Mouse (Mus musculus) erythroblast, embryonic 14.5 days (primary cell): Measurements from ENCODE around the gene Gpr55. TPM values are rescaled to one million over a fixed set of nuclear protein-coding genes. Genes with fewer than 3 reads are reported as not detected.

Source experiments
- H3K27me3 ChIP-seq: 2 replicates; pipeline ENCODE4 v1.6.1; 2012; ENCODE audit warnings: inconsistent platforms; ENCODE audit not compliant: control insufficient read depth
- H3K36me3 ChIP-seq: 2 replicates; pipeline ENCODE4 v1.6.1; 2012; ENCODE audit warnings: mild to moderate bottlenecking, inconsistent platforms; ENCODE audit not compliant: control insufficient read depth
- H3K4me1 ChIP-seq: 2 replicates; pipeline ENCODE4 v1.6.1; 2012; ENCODE audit warnings: inconsistent platforms; ENCODE audit not compliant: control insufficient read depth
- H3K4me3 ChIP-seq: replicated peaks from 2 replicates; pipeline ENCODE3; 2012; ENCODE audit warnings: moderate library complexity, mild to moderate bottlenecking, inconsistent platforms
- H3K9me3 ChIP-seq: 2 replicates; pipeline ENCODE4 v1.6.1; 2012; ENCODE audit warnings: low read length, inconsistent platforms, mixed read lengths; ENCODE audit not compliant: control insufficient read depth
- GATA1 ChIP-seq: IDR thresholded peaks from 2 replicates; pipeline ENCODE4 v1.6.1; 2012; ENCODE audit warnings: low read length, inconsistent platforms, mixed read lengths
- TAL1 ChIP-seq: IDR thresholded peaks from 3 replicates; pipeline ENCODE4 v1.6.1; 2012; ENCODE audit warnings: low read length, inconsistent platforms, mixed read lengths
- polyA plus RNA-seq: library from polyadenylated mRNA; stranded (reverse); fragments of >175 nt; gene quantifications from 2 replicates; pipeline ENCODE4 v1.2.3, GENCODE M21; 2012

Gpr55 gene
- polyA plus RNA-seq, 1 experiment = not detected

- no peaks in the 10 kb centered on the region for H3K36me3 ChIP-seq
- TF ChIP-seq TAL1 (no peak), GATA1 (no peak)
These were observed 27.5 kb upstream of the Gpr55 start for GRCm38 (mm10) chr1:85988351-85988750.

GRCm38 (mm10) chr1:85985784-85986183 is 25.0 kb upstream of the Gpr55 start:
- TF ChIP-seq TAL1 (no peak), GATA1 (no peak)
- H3K4me3 ChIP-seq = no peak overlapping the region
- no peaks in the 10 kb centered on the region for H3K4me1 ChIP-seq
- H3K9me3 ChIP-seq = no peaks in the 10 kb centered on the region
- no peaks in the 10 kb centered on the region for H3K36me3 ChIP-seq
- no peaks in the 10 kb centered on the region for H3K27me3 ChIP-seq

More at GRCm38 (mm10) chr1:85988351-85988750, 27.5 kb upstream of the Gpr55 start:
- Histone ChIP-seq H3K4me1 (no peaks in the 10 kb centered on the region), H3K27me3 (no peaks in the 10 kb centered on the region), H3K4me3 (no peak overlapping the region), H3K9me3 (no peaks in the 10 kb centered on the region)

GRCm38 (mm10) chr1:85981738-85982357 is 21.0 kb upstream of the Gpr55 start:
- Histone ChIP-seq H3K4me1 (no peaks in the 10 kb centered on the region), H3K36me3 (no peaks in the 10 kb centered on the region), H3K4me3 (no peak overlapping the region), H3K9me3 (no peaks in the 10 kb centered on the region), H3K27me3 (no peaks in the 10 kb centered on the region)
- TF ChIP-seq GATA1 (no peak), TAL1 (no peak)

- no peaks in the 10 kb centered on the region for H3K9me3 ChIP-seq
- no peaks in the 10 kb centered on the region for H3K27me3 ChIP-seq
- TF ChIP-seq GATA1 (no peak), TAL1 (no peak)
- H3K36me3 ChIP-seq = no peaks in the 10 kb centered on the region
- H3K4me3 ChIP-seq = no peak overlapping the region
- no peaks in the 10 kb centered on the region for H3K4me1 ChIP-seq
These were observed 16.9 kb upstream of the Gpr55 start for GRCm38 (mm10) chr1:85977709-85978108.

GRCm38 (mm10) chr1:85973468-85973877 is 12.7 kb upstream of the Gpr55 start:
- TF ChIP-seq GATA1 (no peak), TAL1 (no peak)
- Histone ChIP-seq H3K36me3 (no peaks in the 10 kb centered on the region), H3K9me3 (no peaks in the 10 kb centered on the region), H3K4me1 (no peaks in the 10 kb centered on the region), H3K4me3 (no peak overlapping the region), H3K27me3 (no peaks in the 10 kb centered on the region)

GRCm38 (mm10) chr1:85972341-85972740 is 11.5 kb upstream of the Gpr55 start:
- no peak for TF ChIP-seq TAL1
- TF ChIP-seq GATA1 = no peak
- H3K4me1 ChIP-seq = no peaks in the 10 kb centered on the region

GRCm38 (mm10) chr1:85971070-85971469 is 10.3 kb upstream of the Gpr55 start:
- Histone ChIP-seq H3K9me3 (no peaks in the 10 kb centered on the region), H3K4me3 (no peak overlapping the region), H3K4me1 (no peaks in the 10 kb centered on the region), H3K36me3 (no peaks in the 10 kb centered on the region), H3K27me3 (no peaks in the 10 kb centered on the region)
- TF ChIP-seq TAL1 = no peak
- no peak for TF ChIP-seq GATA1

More at GRCm38 (mm10) chr1:85972341-85972740, 11.5 kb upstream of the Gpr55 start:
- no peaks in the 10 kb centered on the region for H3K9me3 ChIP-seq
- no peaks in the 10 kb centered on the region for H3K36me3 ChIP-seq
- H3K4me3 ChIP-seq = no peak overlapping the region
- H3K27me3 ChIP-seq = no peaks in the 10 kb centered on the region

GRCm38 (mm10) chr1:85969519-85969918 is 8.7 kb upstream of the Gpr55 start:
- Histone ChIP-seq H3K4me3 (no peak overlapping the region), H3K4me1 (no peaks in the 10 kb centered on the region), H3K27me3 (no peaks in the 10 kb centered on the region), H3K9me3 (no peaks in the 10 kb centered on the region), H3K36me3 (no peaks in the 10 kb centered on the region)
- TF ChIP-seq TAL1 = no peak
- TF ChIP-seq GATA1 = no peak

- Histone ChIP-seq H3K4me1 (no peaks in the 10 kb centered on the region), H3K27me3 (no peaks in the 10 kb centered on the region), H3K9me3 (no peaks in the 10 kb centered on the region), H3K36me3 (no peaks in the 10 kb centered on the region), H3K4me3 (no peak overlapping the region)
- TF ChIP-seq GATA1 = no peak
- no peak for TF ChIP-seq TAL1
These were observed 8.3 kb upstream of the Gpr55 start for GRCm38 (mm10) chr1:85969081-85969480.

GRCm38 (mm10) chr1:85965856-85966255 is 5.0 kb upstream of the Gpr55 start:
- TF ChIP-seq TAL1 (no peak), GATA1 (no peak)
- Histone ChIP-seq H3K4me1 (no peaks in the 10 kb centered on the region), H3K27me3 (no peaks in the 10 kb centered on the region), H3K36me3 (no peaks in the 10 kb centered on the region), H3K4me3 (no peak overlapping the region), H3K9me3 (no peaks in the 10 kb centered on the region)
